Mouse (Mus musculus) liver, embryonic 11.5 days (tissue): ENCODE measurements around the gene Smyd3. TPM values are rescaled to one million over a fixed set of nuclear protein-coding genes. Genes with fewer than 3 reads are reported as not detected.

Experiments used
- ATAC-seq: fragments of 200-750 bp; cut with Nextera tagmentation; replicated peaks from 2 replicates; pipeline ENCODE4 v1.8.0; 2017; ENCODE audit warnings: moderate number of reproducible peaks, mild to moderate bottlenecking, moderate TSS enrichment, moderate library complexity; ENCODE audit not compliant: low FRiP score
- DNase-seq: peaks from one replicate; pipeline ENCODE4 v3.0.0-alpha.2; 2017; ENCODE audit warnings: low spot score
- H3K27ac ChIP-seq: fragments of 300-500 bp; sonication (generic); 2 replicates; pipeline ENCODE4 v1.5.1; 2014; ENCODE audit warnings: mild to moderate bottlenecking, low read depth, low read length, control low read depth
- H3K27me3 ChIP-seq: fragments of 300-500 bp; sonication (generic); replicated peaks from 2 replicates; pipeline ENCODE4 v1.6.1; 2014; ENCODE audit warnings: low read length, mixed read lengths; ENCODE audit not compliant: control insufficient read depth, insufficient read depth
- H3K36me3 ChIP-seq: fragments of 300-500 bp; sonication (generic); 2 replicates; pipeline ENCODE4 v1.6.1; 2014; ENCODE audit warnings: mild to moderate bottlenecking, low read length, moderate library complexity, mixed read lengths; ENCODE audit not compliant: control insufficient read depth, insufficient read depth
- H3K4me1 ChIP-seq: fragments of 300-500 bp; sonication (generic); replicated peaks from 2 replicates; pipeline ENCODE4 v1.6.1; 2014; ENCODE audit warnings: low read length, mixed read lengths; ENCODE audit not compliant: control insufficient read depth, insufficient read depth
- H3K4me2 ChIP-seq: fragments of 300-500 bp; sonication (generic); 2 replicates; pipeline ENCODE4 v1.6.1; 2014; ENCODE audit warnings: mild to moderate bottlenecking, control low read depth, moderate library complexity
- H3K4me3 ChIP-seq: fragments of 300-500 bp; sonication (generic); 2 replicates; pipeline ENCODE4 v1.5.1; 2014; ENCODE audit warnings: low read depth, low read length, control low read depth
- H3K9ac ChIP-seq: fragments of 300-500 bp; sonication (generic); 2 replicates; pipeline ENCODE4 v1.6.1; 2014; ENCODE audit warnings: low read depth, low read length, control low read depth
- H3K9me3 ChIP-seq: fragments of 300-500 bp; sonication (generic); 2 replicates; pipeline ENCODE4 v1.6.1; 2016; ENCODE audit warnings: low read length, inconsistent platforms, mixed read lengths; ENCODE audit not compliant: control insufficient read depth
- WGBS: fragments of 180-500 bp; shearing (Covaris S2); extraction: QIAGEN DNeasy Blood & Tissue Kit; methylation state at CpG from one replicate; pipeline ENCODE4 v1.1.7; 2014; 5-methylcytosine and 5-hydroxymethylcytosine counted together
- polyA plus RNA-seq: library from polyadenylated mRNA; unstranded; fragments of >200 nt; fragmentation: Nextera tagmentation; extraction: Ambion mirVana; gene quantifications from 2 replicates; pipeline ENCODE4 v1.2.1, GENCODE M21; 2014

Gene Smyd3
- polyA plus RNA-seq, 1 experiment from 2014 or later: 17.3 TPM

DNA sequence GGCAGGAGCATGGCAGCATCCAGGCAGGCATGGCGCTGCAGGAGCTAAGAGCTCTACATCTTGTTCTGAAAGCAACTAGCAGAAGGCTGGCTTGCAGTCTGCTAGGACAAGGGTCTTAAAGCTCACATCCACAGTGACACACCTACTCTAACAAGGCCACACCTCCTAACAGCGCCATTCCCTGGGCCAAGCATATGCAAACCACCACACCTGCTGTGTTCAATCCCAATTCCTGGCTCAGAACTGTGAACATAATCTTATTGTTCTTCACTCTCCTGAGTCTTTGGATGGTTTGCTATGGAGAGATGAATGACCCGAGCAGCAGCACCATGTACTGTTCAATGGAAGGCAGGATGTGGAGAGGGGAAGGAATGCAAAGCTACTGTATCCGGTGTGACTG lies 559.2 kb downstream of the Smyd3 start:
- no peaks in the 10 kb centered on the region for H3K27me3 ChIP-seq
- 83% methylated on average over 4 of the region's 4 CpGs for WGBS
- H3K9me3 ChIP-seq: no peaks in the 10 kb centered on the region
- H3K4me1 ChIP-seq: no peaks in the 10 kb centered on the region
- H3K4me3 ChIP-seq: no peak overlapping the region
- no peak overlapping the region for H3K4me2 ChIP-seq
- no peak for ATAC-seq
- H3K27ac ChIP-seq: no peak overlapping the region
- DNase-seq: no peak
- H3K9ac ChIP-seq: no peak overlapping the region
- no peaks in the 10 kb centered on the region for H3K36me3 ChIP-seq

DNA sequence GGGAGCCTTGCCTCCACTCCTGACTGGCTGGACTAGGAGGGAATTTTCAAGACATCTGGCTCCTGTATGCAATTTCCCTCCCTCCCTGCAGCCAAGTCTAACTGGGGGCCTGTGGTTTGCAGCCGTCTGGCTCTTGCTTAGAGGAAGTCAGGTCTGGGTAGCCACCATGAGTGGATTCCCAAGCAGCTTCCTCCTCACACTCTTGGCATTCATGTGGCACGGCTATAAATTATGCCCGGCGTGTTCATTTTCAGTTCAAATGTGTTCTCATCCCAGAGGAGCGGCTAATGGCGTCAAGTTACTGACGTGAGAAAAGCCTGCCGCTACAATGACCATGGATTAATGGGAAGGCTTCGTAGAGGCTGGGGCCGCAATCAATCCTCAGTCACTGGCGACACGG lies 564.9 kb downstream of the Smyd3 start:
- ATAC-seq: no peak
- Histone ChIP-seq H3K27me3 (no peaks in the 10 kb centered on the region), H3K4me2 (no peak overlapping the region), H3K4me1 (no peaks in the 10 kb centered on the region), H3K9ac (no peak overlapping the region), H3K4me3 (no peak overlapping the region), H3K9me3 (no peaks in the 10 kb centered on the region), H3K36me3 (no peaks in the 10 kb centered on the region), H3K27ac (no peak overlapping the region)
- DNase-seq: no peak
- 76% methylated on average over 12 of the region's 12 CpGs for WGBS

DNA sequence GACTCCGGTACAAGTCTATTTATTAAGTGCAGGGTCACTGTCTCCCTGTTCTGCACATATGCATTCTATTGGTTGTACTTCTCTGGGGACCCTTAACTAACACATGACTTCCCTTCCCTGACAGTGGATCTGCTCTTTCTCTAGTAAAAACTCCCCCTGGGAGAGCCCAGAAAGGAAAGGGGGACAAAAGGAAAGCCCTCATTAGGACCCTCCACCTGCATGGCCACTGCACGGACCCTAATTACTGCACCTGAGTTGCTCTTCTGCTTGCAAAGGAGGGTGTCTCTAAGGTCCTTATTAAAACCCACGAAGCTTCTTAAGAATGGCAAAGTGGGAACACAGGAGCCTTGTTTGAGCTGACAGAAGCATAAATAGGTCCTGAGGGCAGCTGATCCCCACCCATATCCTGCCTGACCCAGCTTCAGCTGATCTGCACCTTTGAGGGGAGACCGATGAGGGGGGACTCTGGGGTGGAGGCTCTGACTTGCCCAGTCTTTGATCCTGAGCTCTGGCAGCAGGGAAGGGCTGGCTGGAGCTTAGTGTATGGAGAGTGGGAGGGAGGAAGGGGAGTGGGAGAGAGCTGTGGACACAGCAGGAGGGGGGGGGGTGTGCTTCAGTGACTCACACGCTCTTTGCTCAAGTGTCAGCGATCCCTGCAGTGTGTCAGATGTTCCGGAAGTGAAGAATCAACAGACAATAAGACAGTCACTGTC lies 575.4 kb downstream of the Smyd3 start:
- ATAC-seq: no peak
- 61% methylated on average over 7 of the region's 7 CpGs for WGBS
- Histone ChIP-seq H3K27me3 (no peaks in the 10 kb centered on the region), H3K9ac (no peak overlapping the region), H3K36me3 (no peaks in the 10 kb centered on the region), H3K27ac (no peak overlapping the region), H3K9me3 (no peaks in the 10 kb centered on the region), H3K4me2 (no peak overlapping the region), H3K4me3 (no peak overlapping the region), H3K4me1 (no peaks in the 10 kb centered on the region)
- DNase-seq: no peak

DNA sequence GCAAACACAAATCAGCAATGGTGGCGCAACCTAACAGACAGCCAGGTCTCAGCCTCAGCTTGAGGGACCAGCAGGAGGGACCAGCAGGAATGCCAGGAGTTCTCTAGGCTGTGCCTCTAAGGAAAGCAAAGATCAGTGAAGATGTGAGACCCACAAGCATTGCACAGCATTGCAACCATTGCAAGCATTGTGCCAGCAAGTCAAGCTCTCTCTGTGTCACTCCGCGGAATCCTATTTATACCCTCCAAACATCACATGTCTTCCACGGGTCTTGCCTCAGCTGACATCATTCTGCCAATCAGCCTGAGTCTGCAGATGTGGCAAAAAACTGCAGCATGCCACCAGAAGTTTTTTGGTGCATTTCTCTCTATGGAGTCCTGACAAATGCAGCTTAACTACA lies 577.5 kb downstream of the Smyd3 start:
- no peak overlapping the region for H3K9ac ChIP-seq
- 81% methylated on average over 4 of the region's 4 CpGs for WGBS
- DNase-seq (no peak), ATAC-seq (no peak)
- no peaks in the 10 kb centered on the region for H3K27me3 ChIP-seq
- no peaks in the 10 kb centered on the region for H3K9me3 ChIP-seq
- H3K4me2 ChIP-seq: no peak overlapping the region
- H3K4me3 ChIP-seq: no peak overlapping the region
- no peak overlapping the region for H3K27ac ChIP-seq
- no peaks in the 10 kb centered on the region for H3K36me3 ChIP-seq
- no peaks in the 10 kb centered on the region for H3K4me1 ChIP-seq

DNA sequence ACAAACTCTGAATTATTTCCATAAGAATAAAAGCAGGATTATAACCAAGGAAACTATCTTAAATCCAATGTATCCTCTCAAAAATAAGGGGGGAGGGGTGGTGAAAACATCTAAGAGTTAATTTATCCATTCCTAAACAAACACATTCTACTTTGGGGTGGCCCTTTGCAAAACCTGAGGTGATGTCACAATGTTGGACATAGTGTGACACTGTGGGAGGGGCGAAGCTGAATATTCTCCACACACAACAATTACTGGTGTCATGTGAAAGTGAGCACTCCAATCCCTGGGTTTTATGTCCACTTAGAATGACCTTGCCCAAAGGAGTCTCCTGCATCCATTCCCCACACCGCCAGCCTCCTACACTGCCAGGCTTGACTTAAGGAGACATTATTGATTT lies 580.9 kb downstream of the Smyd3 start:
- Histone ChIP-seq H3K36me3 (no peaks in the 10 kb centered on the region), H3K27me3 (no peaks in the 10 kb centered on the region), H3K9me3 (no peaks in the 10 kb centered on the region), H3K4me3 (no peak overlapping the region), H3K27ac (no peak overlapping the region), H3K4me2 (no peak overlapping the region), H3K9ac (no peak overlapping the region), H3K4me1 (no peaks in the 10 kb centered on the region)
- DNase-seq: no peak
- WGBS: 82% methylated on average over 2 of the region's 2 CpGs
- ATAC-seq: no peak

DNA sequence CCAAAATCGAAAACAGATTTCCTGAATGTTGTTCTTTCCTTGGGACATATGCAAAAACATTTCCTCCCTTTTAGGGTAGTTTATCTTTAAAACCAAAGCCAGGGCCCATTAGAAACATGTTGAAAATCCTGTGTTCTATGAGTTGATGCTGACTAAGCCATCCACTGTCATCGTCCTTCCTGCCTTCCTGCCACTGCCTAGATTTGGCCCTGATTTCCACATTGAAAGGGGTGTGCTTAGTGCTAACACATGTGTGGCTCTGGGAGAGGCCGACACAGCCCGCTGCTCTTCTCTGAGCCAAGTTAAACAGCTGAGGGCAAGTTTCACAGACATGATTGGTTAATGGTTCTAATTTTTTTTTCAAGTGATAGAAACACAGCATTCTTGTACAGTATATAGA lies 581.4 kb downstream of the Smyd3 start:
- Histone ChIP-seq H3K27ac (no peak overlapping the region), H3K9ac (no peak overlapping the region), H3K4me3 (no peak overlapping the region), H3K4me2 (no peak overlapping the region), H3K36me3 (no peaks in the 10 kb centered on the region), H3K27me3 (no peaks in the 10 kb centered on the region), H3K9me3 (no peaks in the 10 kb centered on the region), H3K4me1 (no peaks in the 10 kb centered on the region)
- DNase-seq (no peak), ATAC-seq (no peak)
- 73% methylated on average over 4 of the region's 4 CpGs for WGBS

DNA sequence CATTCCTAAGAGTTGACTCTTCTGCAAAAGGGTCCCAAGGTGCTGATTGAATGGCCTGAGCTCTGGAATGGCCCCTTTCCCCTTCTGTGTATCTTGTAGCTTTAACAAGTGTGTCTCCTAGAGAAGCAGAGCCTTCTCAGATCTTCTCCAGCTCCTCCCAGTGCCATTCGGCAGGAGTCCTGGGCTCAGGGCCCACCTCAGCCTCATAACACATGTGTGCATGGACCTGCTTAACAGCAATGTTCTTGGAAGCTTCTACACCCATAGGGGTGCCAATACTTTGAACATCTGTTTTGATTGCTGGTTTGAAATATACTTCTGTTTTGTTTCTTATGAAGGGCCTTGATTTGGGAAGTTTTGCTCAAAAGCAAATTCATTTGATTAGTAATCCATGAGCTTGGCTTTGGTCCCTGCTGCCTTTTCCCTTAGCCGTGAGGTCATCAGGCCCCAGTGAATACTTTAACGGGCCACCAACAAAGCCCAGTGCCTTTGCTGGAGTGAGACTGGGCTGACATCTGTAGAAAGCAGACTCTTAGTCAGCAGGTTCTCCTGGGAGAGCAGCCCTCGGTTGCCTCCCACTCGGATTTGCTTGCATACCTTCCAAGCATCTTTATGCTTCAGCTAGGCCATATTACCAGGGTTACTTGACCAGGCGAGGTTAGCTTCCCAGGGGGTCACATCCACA lies 583.7 kb downstream of the Smyd3 start:
- Histone ChIP-seq H3K9ac (no peak overlapping the region), H3K27me3 (no peaks in the 10 kb centered on the region; the same call in 1 of the 2 replicates), H3K27ac (no peak overlapping the region), H3K4me1 (no peaks in the 10 kb centered on the region), H3K4me2 (no peak overlapping the region), H3K4me3 (no peak overlapping the region), H3K36me3 (no peaks in the 10 kb centered on the region), H3K9me3 (no peaks in the 10 kb centered on the region)
- WGBS: 82% methylated on average over 6 of the region's 6 CpGs
- DNase-seq: no peak
- ATAC-seq: no peak

DNA sequence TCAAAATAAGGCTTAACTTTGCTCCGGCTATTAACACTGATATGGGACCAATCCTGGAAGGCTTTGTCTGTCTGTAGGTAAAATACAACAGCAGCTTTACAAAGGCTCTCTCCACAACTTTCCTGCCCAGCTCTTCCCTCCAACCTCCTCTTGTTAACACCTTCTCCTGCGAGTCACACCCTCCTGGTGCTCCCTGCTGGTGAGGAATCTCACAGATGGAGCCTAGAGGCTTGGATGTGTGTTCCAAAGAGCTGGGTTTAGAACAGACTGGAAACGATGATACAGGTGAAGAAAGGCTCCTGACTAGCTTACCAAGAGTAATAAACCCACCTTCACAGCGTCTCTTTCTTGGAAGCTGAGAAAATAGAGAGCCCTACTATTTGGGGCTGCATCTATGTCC lies 588.3 kb downstream of the Smyd3 start:
- DNase-seq (no peak), ATAC-seq (no peak)
- Histone ChIP-seq H3K27me3 (no peaks in the 10 kb centered on the region; the same call in 1 of the 2 replicates), H3K9me3 (no peaks in the 10 kb centered on the region), H3K36me3 (no peaks in the 10 kb centered on the region), H3K4me2 (no peak overlapping the region), H3K9ac (no peak overlapping the region), H3K27ac (no peak overlapping the region), H3K4me1 (no peaks in the 10 kb centered on the region), H3K4me3 (no peak overlapping the region)
- 41% methylated on average over 4 of the region's 4 CpGs for WGBS
